Mouse (Mus musculus) CD4-positive helper T cell, adult 2 months (primary cell): ENCODE data around the gene Dkkl1.

ENCODE experiments used
- DNase-seq: peaks from one replicate; pipeline ENCODE4 v3.0.0-alpha.2; 2012; ENCODE audit warnings: low read depth, missing footprints, low spot score

Gene Dkkl1

GRCm38 (mm10) chr7:45229459-45230203, 17.7 kb upstream of the Dkkl1 start:
- no peak for DNase-seq

GRCm38 (mm10) chr7:45229046-45229445, 17.1 kb upstream of the Dkkl1 start:
- no peak for DNase-seq

GRCm38 (mm10) chr7:45228548-45228947, 16.6 kb upstream of the Dkkl1 start:
- DNase-seq: no peak

- DNase-seq: no peak
Measured at GRCm38 (mm10) chr7:45226421-45226820, 14.5 kb upstream of the Dkkl1 start.

- no peak for DNase-seq
Measured at GRCm38 (mm10) chr7:45224826-45225225, 12.9 kb upstream of the Dkkl1 start.

GRCm38 (mm10) chr7:45221680-45222079, 9.7 kb upstream of the Dkkl1 start:
- DNase-seq: no peak

- DNase-seq: no peak
Measured at GRCm38 (mm10) chr7:45216442-45217183, 4.7 kb upstream of the Dkkl1 start.

- DNase-seq: no peak
Measured at GRCm38 (mm10) chr7:45215673-45216441, 3.9 kb upstream of the Dkkl1 start, which contains the start of gene Tead2. Gene Tead2, plus strand, starts transcription at chr7:45215753.

- DNase-seq: no peak
Measured at GRCm38 (mm10) chr7:45213708-45214107, 1.8 kb upstream of the Dkkl1 start.

- no peak for DNase-seq
Measured at GRCm38 (mm10) chr7:45212356-45212755, 409 bp upstream of the Dkkl1 start.

GRCm38 (mm10) chr7:45211070-45211469, 877 bp downstream of the Dkkl1 start:
- DNase-seq: peak; percentile 28

GRCm38 (mm10) chr7:45208260-45208659, 3.7 kb downstream of the Dkkl1 start:
- no peak for DNase-seq

GRCm38 (mm10) chr7:45204380-45205143, 7.4 kb downstream of the Dkkl1 start, which contains the start of gene Ccdc155:
Gene Ccdc155, minus strand, starts transcription at chr7:45204892.
- peak; percentile 96 for DNase-seq

GRCm38 (mm10) chr7:45202654-45203053, 9.3 kb downstream of the Dkkl1 start:
- no peak for DNase-seq

GRCm38 (mm10) chr7:45198961-45199360, 13.0 kb downstream of the Dkkl1 start:
- DNase-seq: no peak

- DNase-seq: peak; percentile 45
Measured at GRCm38 (mm10) chr7:45198435-45198834, 13.5 kb downstream of the Dkkl1 start.

GRCm38 (mm10) chr7:45196994-45197393, 15.0 kb downstream of the Dkkl1 start:
- no peak for DNase-seq

GRCm38 (mm10) chr7:45196176-45196535, 15.8 kb downstream of the Dkkl1 start:
- DNase-seq: no peak

GRCm38 (mm10) chr7:45195341-45196175, 16.4 kb downstream of the Dkkl1 start:
- DNase-seq: no peak
